Mouse (Mus musculus) forebrain, embryonic 14.5 days (tissue): ENCODE measurements at regions not wholly inside any gene's neighbourhood (a gene's known extent, or its start where the extent isn't known, plus 50 kb on each side); places are given as distances from the start of the nearest gene placed in this dataset.

Experiments used
- ATAC-seq: fragments of 200-750 bp; cut with Nextera tagmentation; 2 replicates; pipeline ENCODE4 v1.8.0; 2017; ENCODE audit warnings: mild to moderate bottlenecking, moderate library complexity
- DNase-seq: peaks from one replicate; pipeline ENCODE4 v3.0.0-alpha.2; 2015; ENCODE audit warnings: low spot score
- H3K27ac ChIP-seq: fragments of 300-500 bp; sonication (generic); 2 replicates; pipeline ENCODE4 v1.5.1; 2014; ENCODE audit warnings: low read depth, mild to moderate bottlenecking, control low read depth, low read length, moderate library complexity
- H3K27me3 ChIP-seq: fragments of 300-500 bp; sonication (generic); replicated peaks from 2 replicates; pipeline ENCODE4 v1.6.1; 2014; ENCODE audit warnings: low read length, control low read depth, mixed read lengths; ENCODE audit not compliant: control insufficient read depth, insufficient read depth
- H3K36me3 ChIP-seq: fragments of 300-500 bp; sonication (generic); 2 replicates; pipeline ENCODE4 v1.6.1; 2014; ENCODE audit warnings: low read length, control low read depth; ENCODE audit not compliant: control insufficient read depth, insufficient read depth
- H3K4me1 ChIP-seq: fragments of 300-500 bp; sonication (generic); 2 replicates; pipeline ENCODE4 v1.6.1; 2014; ENCODE audit warnings: antibody characterized with exemption, low read length, control low read depth; ENCODE audit not compliant: control insufficient read depth, insufficient read depth
- H3K4me2 ChIP-seq: fragments of 300-500 bp; sonication (generic); 2 replicates; pipeline ENCODE4 v1.6.1; 2014; ENCODE audit warnings: mild to moderate bottlenecking, control low read depth, low read length
- H3K4me3 ChIP-seq: fragments of 300-500 bp; sonication (generic); 2 replicates; pipeline ENCODE4 v1.5.1; 2014; ENCODE audit warnings: low read depth, low read length, control low read depth
- H3K9ac ChIP-seq: fragments of 300-500 bp; sonication (generic); 2 replicates; pipeline ENCODE4 v1.6.1; 2014; ENCODE audit warnings: mild to moderate bottlenecking, low read length, control low read depth, moderate library complexity
- H3K9me3 ChIP-seq: fragments of 300-500 bp; sonication (generic); replicated peaks from 2 replicates; pipeline ENCODE4 v1.6.1; 2016; ENCODE audit warnings: low read length, control low read depth, mixed read lengths; ENCODE audit not compliant: control insufficient read depth
- WGBS: fragments of 180-500 bp; shearing (Covaris S2); extraction: QIAGEN DNeasy Blood & Tissue Kit; methylation state at CpG from one replicate; pipeline ENCODE4 v1.1.7; 2014; 5-methylcytosine and 5-hydroxymethylcytosine counted together

- no peak overlapping the region for H3K9ac ChIP-seq
- no peak overlapping the region for H3K4me3 ChIP-seq
- ATAC-seq (no peak), DNase-seq (no peak)
- 93% methylated on average over 7 of the region's 7 CpGs for WGBS
- no peaks in the 10 kb centered on the region for H3K36me3 ChIP-seq
- H3K27me3 ChIP-seq: no peaks in the 10 kb centered on the region
- H3K4me2 ChIP-seq: no peak overlapping the region
- no peak overlapping the region for H3K27ac ChIP-seq
- H3K4me1 ChIP-seq: no peaks in the 10 kb centered on the region
- no peaks in the 10 kb centered on the region for H3K9me3 ChIP-seq
These were observed 1116.8 kb downstream of the Basp1 start for GRCm38 (mm10) chr15:24296798-24297197.

- Histone ChIP-seq H3K9ac (no peak overlapping the region), H3K4me1 (no peaks in the 10 kb centered on the region), H3K9me3 (no peaks in the 10 kb centered on the region), H3K4me2 (no peak overlapping the region), H3K4me3 (no peak overlapping the region), H3K27ac (no peak overlapping the region), H3K27me3 (no peaks in the 10 kb centered on the region), H3K36me3 (no peaks in the 10 kb centered on the region)
- 79% methylated on average over 5 of the region's 5 CpGs for WGBS
- DNase-seq (no peak), ATAC-seq (no peak)
These were observed 1138.5 kb downstream of the Basp1 start for GRCm38 (mm10) chr15:24275100-24275499.

GRCm38 (mm10) chr15:24267360-24267759, 1146.2 kb downstream of the Basp1 start:
- H3K4me1 ChIP-seq: no peaks in the 10 kb centered on the region
- no peaks in the 10 kb centered on the region for H3K36me3 ChIP-seq
- no peak for ATAC-seq
- no peak for DNase-seq
- H3K9me3 ChIP-seq: no peaks in the 10 kb centered on the region
- H3K27ac ChIP-seq: no peak overlapping the region
- no peak overlapping the region for H3K4me2 ChIP-seq
- no peak overlapping the region for H3K9ac ChIP-seq
- H3K27me3 ChIP-seq: no peaks in the 10 kb centered on the region
- no peak overlapping the region for H3K4me3 ChIP-seq
